Mouse (Mus musculus) CH12.LX (cell line): ENCODE data around the gene Birc7. TPM values are rescaled to one million over a fixed set of nuclear protein-coding genes. Genes with fewer than 3 reads are reported as not detected.

ENCODE experiments used
- DNase-seq: peaks from one replicate; pipeline ENCODE4 v3.0.0-alpha.2; 2013; ENCODE audit errors: extremely low read depth
- H3K27ac ChIP-seq: 2 replicates; pipeline ENCODE4 v1.5.1; 2012; ENCODE audit warnings: low read depth, mild to moderate bottlenecking, control low read depth, moderate library complexity; ENCODE audit not compliant: insufficient read depth
- H3K27me3 ChIP-seq: replicated peaks from 2 replicates; pipeline ENCODE3; 2012; ENCODE audit warnings: inconsistent platforms
- H3K36me3 ChIP-seq, 2 experiments: replicated peaks in 1 of 2; 2 replicates each; pipeline versions ENCODE3 to v1.6.1; 2012; ENCODE audit warnings: inconsistent platforms in 1 of 2, low read length in 1 of 2, mild to moderate bottlenecking in 1 of 2, mixed read lengths in 1 of 2, moderate library complexity in 1 of 2; ENCODE audit not compliant: control insufficient read depth in 1 of 2, insufficient read depth in 1 of 2
- H3K4me1 ChIP-seq, 2 experiments: 2 replicates each; pipeline ENCODE4 v1.6.1; 2012; ENCODE audit warnings: inconsistent platforms in 1 of 2, moderate library complexity in 1 of 2; ENCODE audit not compliant: insufficient read depth in 2 of 2, control insufficient read depth in 1 of 2
- H3K4me2 ChIP-seq: 2 replicates; pipeline ENCODE4 v1.6.1; 2012; ENCODE audit warnings: low read depth, mild to moderate bottlenecking, control low read depth; ENCODE audit not compliant: poor library complexity, insufficient read depth, severe bottlenecking
- H3K4me3 ChIP-seq, 3 experiments: fragments of 150-350 bp in 1 of 3; sonication (generic) in 1 of 3; replicated peaks in 1 of 3; 2 replicates each; pipeline versions ENCODE3 to v1.5.1; 2011 to 2012; ENCODE audit warnings: low read depth in 2 of 3, low read length in 2 of 3, mild to moderate bottlenecking in 2 of 3, moderate library complexity in 2 of 3, control low read depth in 1 of 3, improper control_type of control experiment in 1 of 3, inconsistent platforms in 1 of 3, mixed read lengths in 1 of 3; ENCODE audit not compliant: poor library complexity in 1 of 3
- H3K79me2 ChIP-seq: replicated peaks from 2 replicates; pipeline ENCODE4 v1.6.1; 2012; ENCODE audit warnings: mild to moderate bottlenecking, moderate library complexity; ENCODE audit not compliant: control insufficient read depth, poor library complexity, insufficient read depth, severe bottlenecking; ENCODE audit errors: extremely low read depth
- H3K9ac ChIP-seq: 2 replicates; pipeline ENCODE4 v1.6.1; 2012; ENCODE audit warnings: low read depth, mild to moderate bottlenecking, control low read depth, moderate library complexity; ENCODE audit not compliant: insufficient read depth
- H3K9me3 ChIP-seq: replicated peaks from 2 replicates; pipeline ENCODE3; 2012; ENCODE audit warnings: low read length, inconsistent platforms, mixed read lengths
- BHLHE40 ChIP-seq: IDR thresholded peaks from 2 replicates; pipeline ENCODE4 v1.6.1; 2011; ENCODE audit warnings: mild to moderate bottlenecking, low read depth, low read length, improper control_type of control experiment
- CHD1 ChIP-seq: IDR thresholded peaks from 2 replicates; pipeline ENCODE4 v1.6.1; 2012; ENCODE audit warnings: low read depth, low read length, improper control_type of control experiment, inconsistent platforms
- CHD2 ChIP-seq: IDR thresholded peaks from 2 replicates; pipeline ENCODE4 v1.6.1; 2011; ENCODE audit warnings: low read length, improper control_type of control experiment
- CTCF ChIP-seq, 2 experiments: IDR thresholded peaks in 1 of 2; conservative IDR thresholded peaks in 1 of 2; 2 replicates each; pipeline ENCODE4 v1.5.1; 2011 to 2012; ENCODE audit warnings: low read depth in 2 of 2, low read length in 2 of 2, improper control_type of control experiment in 1 of 2, inconsistent platforms in 1 of 2, mild to moderate bottlenecking in 1 of 2, moderate library complexity in 1 of 2
- E2F4 ChIP-seq: IDR thresholded peaks from 2 replicates; pipeline ENCODE4 v1.6.1; 2011; ENCODE audit warnings: low read depth, low read length, improper control_type of control experiment; ENCODE audit not compliant: insufficient replicate concordance
- ELF1 ChIP-seq: IDR thresholded peaks from 2 replicates; pipeline ENCODE4 v1.6.1; 2014; ENCODE audit warnings: low read depth, mild to moderate bottlenecking, inconsistent platforms, low read length, improper control_type of control experiment
- GABPA ChIP-seq: IDR thresholded peaks from 2 replicates; pipeline ENCODE4 v1.6.1; 2012; ENCODE audit warnings: low read depth, low read length, improper control_type of control experiment, inconsistent platforms; ENCODE audit not compliant: insufficient replicate concordance
- HCFC1 ChIP-seq: IDR thresholded peaks from 2 replicates; pipeline ENCODE4 v1.6.1; 2012; ENCODE audit warnings: low read depth, mild to moderate bottlenecking, inconsistent platforms, low read length, improper control_type of control experiment
- IRF4 ChIP-seq: IDR thresholded peaks from 2 replicates; pipeline ENCODE4 v1.6.1; 2014; ENCODE audit warnings: low read depth, mild to moderate bottlenecking, inconsistent platforms, low read length, improper control_type of control experiment
- JUND ChIP-seq: conservative IDR thresholded peaks from 2 replicates; pipeline ENCODE4 v1.6.1; 2011; ENCODE audit warnings: low read depth, low read length, improper control_type of control experiment
- KAT2A ChIP-seq: IDR thresholded peaks from 2 replicates; pipeline ENCODE4 v1.6.1; 2012; ENCODE audit warnings: low read length, improper control_type of control experiment, inconsistent platforms; ENCODE audit not compliant: insufficient replicate concordance
- MAX ChIP-seq: IDR thresholded peaks from 2 replicates; pipeline ENCODE4 v1.6.1; 2011; ENCODE audit warnings: low read length, improper control_type of control experiment
- MAZ ChIP-seq: IDR thresholded peaks from 2 replicates; pipeline ENCODE4 v1.6.1; 2012; ENCODE audit warnings: low read depth, mild to moderate bottlenecking, inconsistent platforms, low read length, improper control_type of control experiment, moderate library complexity
- MXI1 ChIP-seq: IDR thresholded peaks from 2 replicates; pipeline ENCODE4 v1.6.1; 2011; ENCODE audit warnings: mild to moderate bottlenecking, low read depth, low read length, improper control_type of control experiment
- MYC ChIP-seq: IDR thresholded peaks from 2 replicates; pipeline ENCODE4 v1.6.1; 2011; ENCODE audit warnings: low read depth, mild to moderate bottlenecking, improper control_type of control experiment, low read length
- NRF1 ChIP-seq: IDR thresholded peaks from 2 replicates; pipeline ENCODE4 v1.6.1; 2014; ENCODE audit warnings: low read depth, mild to moderate bottlenecking, inconsistent platforms, low read length, improper control_type of control experiment, moderate library complexity
- POLR2A ChIP-seq: IDR thresholded peaks from 2 replicates; pipeline ENCODE4 v1.6.1; 2011; ENCODE audit warnings: low read depth, mild to moderate bottlenecking, improper control_type of control experiment, low read length
- RAD21 ChIP-seq: IDR thresholded peaks from 2 replicates; pipeline ENCODE4 v1.6.1; 2011; ENCODE audit warnings: low read depth, mild to moderate bottlenecking, low read length, improper control_type of control experiment, moderate library complexity
- RCOR1 ChIP-seq: conservative IDR thresholded peaks from 2 replicates; pipeline ENCODE4 v1.6.1; 2012; ENCODE audit warnings: low read depth, mild to moderate bottlenecking, inconsistent platforms, low read length, improper control_type of control experiment
- SMC3 ChIP-seq: IDR thresholded peaks from 2 replicates; pipeline ENCODE4 v1.6.1; 2011; ENCODE audit warnings: low read depth, low read length, improper control_type of control experiment
- TCF12 ChIP-seq: IDR thresholded peaks from 2 replicates; pipeline ENCODE4 v1.6.1; 2014; ENCODE audit warnings: low read depth, mild to moderate bottlenecking, inconsistent platforms, low read length, improper control_type of control experiment
- UBTF ChIP-seq: IDR thresholded peaks from 2 replicates; pipeline ENCODE4 v1.6.1; 2012; ENCODE audit warnings: low read depth, mild to moderate bottlenecking, inconsistent platforms, low read length, improper control_type of control experiment, moderate library complexity
- USF1 ChIP-seq: IDR thresholded peaks from 2 replicates; pipeline ENCODE4 v1.6.1; 2014; ENCODE audit warnings: low read depth, mild to moderate bottlenecking, inconsistent platforms, low read length, improper control_type of control experiment
- USF2 ChIP-seq: conservative IDR thresholded peaks from 2 replicates; pipeline ENCODE4 v1.6.1; 2011; ENCODE audit warnings: low read depth, low read length, improper control_type of control experiment
- ZKSCAN1 ChIP-seq: IDR thresholded peaks from 2 replicates; pipeline ENCODE4 v1.6.1; 2012; ENCODE audit warnings: low read depth, inconsistent platforms, low read length, improper control_type of control experiment, borderline replicate concordance
- dilution Hi-C: fragments of 300-500 bp; cut with MboI; formaldehyde crosslinking; loops from 2 replicates; pipeline ENCODE4 v1.14.3; 2020; ENCODE audit warnings: low sequenced_read_pairs; ENCODE audit not compliant: extremely low pct_unique_long_range_greater_than_20kb, extremely low pct_ligation_motif_present
- in situ Hi-C: fragments of 300-500 bp; cut with MboI; formaldehyde crosslinking; loops from 3 replicates; pipeline ENCODE4 v1.14.3; 2019; ENCODE audit warnings: low sequenced_read_pairs, low pct_ligation_motif_present, low pct_unique_long_range_greater_than_20kb, mixed read lengths
- polyA plus RNA-seq: library from polyadenylated mRNA; unstranded; fragments of >175 nt; gene quantifications from 2 replicates; pipeline ENCODE4 v1.2.1, GENCODE M21; 2012; ENCODE audit warnings: low read depth; ENCODE audit not compliant: insufficient read length
- total RNA-seq, 2 experiments: library from RNA; depleted of rRNA; stranded (reverse); fragments of 300-350 nt in 1 of 2; fragments of >200 nt in 1 of 2; gene quantifications; 2 replicates each; pipeline ENCODE4 v1.2.3; 2012 to 2014

Birc7 gene
- total and polyA plus RNA-seq, 3 experiments = not detected

DNA sequence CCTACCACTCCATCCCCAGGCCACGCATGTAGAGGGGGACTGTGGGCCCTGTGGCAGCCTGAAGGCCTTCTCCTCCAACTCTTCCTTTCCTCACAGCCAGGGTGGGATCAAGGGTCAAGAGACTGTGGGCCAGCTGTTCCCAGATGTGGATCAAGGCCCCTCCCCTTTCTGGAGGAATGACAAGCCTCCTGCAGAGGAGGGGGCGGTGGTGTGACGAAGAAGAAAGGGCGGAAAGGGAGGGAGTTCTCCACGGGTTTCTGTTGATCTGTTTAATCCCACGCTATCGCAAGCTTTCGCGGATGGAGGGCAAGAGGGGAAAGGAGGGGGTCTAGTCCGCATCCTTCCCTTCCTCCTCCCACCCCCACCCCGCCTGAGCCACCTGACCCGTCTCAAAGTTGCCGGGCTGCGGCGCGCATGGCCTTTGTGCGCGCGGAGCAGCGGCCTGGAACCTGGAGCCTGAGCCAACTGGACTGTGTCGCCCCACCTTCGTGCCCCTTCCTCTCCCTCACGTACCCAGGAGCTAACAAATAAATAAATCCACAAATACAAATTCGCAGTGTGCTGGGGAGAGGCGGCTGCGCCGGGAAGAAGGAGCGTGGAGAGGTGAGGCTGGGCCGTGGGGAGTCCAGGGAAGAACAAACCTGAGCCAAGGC, 38.3 kb upstream of the Birc7 start:
- dilution Hi-C loops = no loop called here
- Histone ChIP-seq H3K4me3 (no peak overlapping the region), H3K27me3 (peaks cover 40% of the 10 kb centered on the region)

DNA sequence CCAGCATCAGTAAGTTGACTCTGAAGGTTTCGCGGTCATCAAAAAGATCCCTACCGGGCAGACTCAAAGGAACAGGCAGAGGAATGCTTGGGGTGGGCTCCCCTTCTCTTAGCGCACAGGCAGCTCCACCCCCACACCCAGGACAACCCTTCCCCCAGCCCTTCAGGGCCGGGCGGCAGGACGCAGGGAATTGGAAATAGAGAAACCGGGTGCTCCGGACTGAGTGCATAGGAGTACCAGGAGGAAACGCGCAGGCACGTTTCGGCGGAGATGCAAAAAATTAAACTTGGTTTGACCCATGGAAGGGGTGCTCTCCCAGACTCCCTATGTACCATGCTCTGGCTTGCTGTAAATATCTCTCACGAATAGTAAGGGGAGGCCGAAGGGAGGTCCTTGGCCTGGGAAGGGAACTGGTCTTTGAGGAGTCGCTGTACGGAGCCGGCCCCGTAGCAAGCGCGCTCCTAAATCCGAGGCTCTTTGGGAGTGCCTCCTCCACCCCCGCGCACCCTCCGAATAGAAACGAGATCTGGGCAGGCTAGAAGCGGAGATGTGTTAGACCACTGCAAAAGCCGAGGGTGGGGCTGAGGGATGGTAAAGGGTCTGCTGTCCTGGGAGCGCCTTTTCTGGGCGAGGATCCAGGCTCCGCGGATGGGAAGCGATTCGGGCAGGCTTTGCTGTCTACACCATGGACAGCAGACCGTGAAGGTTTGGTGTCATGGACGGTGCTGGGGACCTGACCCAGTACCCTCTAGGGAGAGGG, 37.6 kb upstream of the Birc7 start:
- dilution Hi-C loops = no loop called here

More for the DNA sequence above, 38.3 kb upstream of the Birc7 start:
- H3K4me1 ChIP-seq = no peaks in the 10 kb centered on the region
- no peak for TF ChIP-seq RAD21
- no peak for TF ChIP-seq E2F4
- TF ChIP-seq NRF1 = no peak
- TF ChIP-seq KAT2A = no peak
- TF ChIP-seq BHLHE40 = no peak
- TF ChIP-seq POLR2A = no peak
- TF ChIP-seq CTCF (conservative IDR thresholded peaks at IDR 0.05 in 1 of 2, IDR thresholded peaks at IDR 0.05 in 1 of 2; ENCODE audit: low read depth in 2 of 2, low read length in 2 of 2) = no peak
- TF ChIP-seq CHD1 = no peak
- no peak for TF ChIP-seq GABPA
- no peak for TF ChIP-seq ELF1
- TF ChIP-seq RCOR1 = no peak
- TF ChIP-seq MYC = no peak
- TF ChIP-seq MAZ = no peak
- TF ChIP-seq IRF4 = no peak
- no peak for TF ChIP-seq HCFC1
- no peak for TF ChIP-seq ZKSCAN1
- no peak for TF ChIP-seq USF1
- no peak for TF ChIP-seq SMC3
- peaks cover 43% of the 10 kb centered on the region for H3K9me3 ChIP-seq
- DNase-seq = no peak
- no peak overlapping the region for H3K4me2 ChIP-seq
- in situ Hi-C loops = no loop called here
- H3K9ac ChIP-seq = no peak overlapping the region
- no peaks in the 10 kb centered on the region for H3K79me2 ChIP-seq
- no peaks in the 10 kb centered on the region for H3K36me3 ChIP-seq
- H3K27ac ChIP-seq = no peak overlapping the region

More for the DNA sequence above, 37.6 kb upstream of the Birc7 start:
- no peak overlapping the region for H3K9ac ChIP-seq
- no peak overlapping the region for H3K4me3 ChIP-seq
- H3K27ac ChIP-seq = no peak overlapping the region
- no peak overlapping the region for H3K4me2 ChIP-seq
- peaks cover 40% of the 10 kb centered on the region for H3K27me3 ChIP-seq
- H3K9me3 ChIP-seq = peaks cover 43% of the 10 kb centered on the region
- no peaks in the 10 kb centered on the region for H3K4me1 ChIP-seq
- in situ Hi-C loops = no loop called here
- H3K36me3 ChIP-seq = no peaks in the 10 kb centered on the region
- TF ChIP-seq CHD2 (no peak), KAT2A (no peak), MYC (no peak), USF2 (no peak), RAD21 (no peak), POLR2A (no peak), CTCF (conservative IDR thresholded peaks at IDR 0.05 in 1 of 2, IDR thresholded peaks at IDR 0.05 in 1 of 2; ENCODE audit: low read depth in 2 of 2, low read length in 2 of 2) (no peak), ZKSCAN1 (no peak), JUND (no peak), UBTF (no peak), TCF12 (no peak), HCFC1 (no peak), MAX (no peak), BHLHE40 (no peak), MXI1 (no peak), USF1 (no peak)
- TF ChIP-seq, all 38 proteins: peak for 0
- DNase-seq = no peak
- no peaks in the 10 kb centered on the region for H3K79me2 ChIP-seq
